Mouse (Mus musculus): ENCODE results near the gene Hip1r.

Hip1r gene

DNA sequence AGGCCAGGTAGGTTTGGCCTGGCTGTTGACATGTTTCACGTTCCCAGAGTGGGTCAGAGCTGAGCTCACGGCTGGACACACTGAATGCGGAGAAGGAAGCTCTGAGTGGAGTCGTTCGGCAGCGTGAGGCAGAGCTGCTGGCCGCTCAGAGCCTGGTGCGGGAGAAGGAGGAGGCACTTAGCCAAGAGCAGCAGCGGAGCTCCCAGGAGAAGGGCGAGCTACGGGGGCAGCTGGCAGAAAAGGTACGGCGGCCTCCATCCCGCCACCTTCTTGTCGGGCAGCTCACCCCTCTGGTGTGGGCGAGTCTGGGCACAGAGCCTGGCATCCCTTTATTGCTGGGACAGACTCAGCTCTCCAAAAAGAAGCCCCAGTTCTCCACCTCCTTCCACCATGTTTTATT is 24.4 kb downstream of the Hip1r start:
- no peak for DNase-seq

DNA sequence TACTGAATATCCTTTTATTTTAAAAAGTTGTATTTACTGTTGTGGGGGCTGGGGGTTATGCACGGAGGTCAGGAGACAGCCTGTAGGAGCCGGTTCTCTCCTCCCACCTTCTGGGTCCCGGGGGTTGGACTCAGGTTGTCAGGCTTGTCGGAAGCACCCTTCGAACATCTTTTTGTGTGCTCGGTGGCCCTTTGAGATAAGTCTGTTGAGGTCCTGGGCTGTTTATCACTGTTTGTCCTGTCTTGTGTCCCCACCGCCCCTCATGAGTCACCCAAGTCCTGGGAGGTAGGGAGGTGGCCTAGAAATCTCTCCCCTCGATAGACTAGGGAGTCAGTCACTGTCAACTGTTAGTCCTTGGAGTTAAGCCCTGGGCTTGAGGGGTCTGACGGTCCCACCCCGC is 24.9 kb downstream of the Hip1r start:
- DNase-seq: no peak

DNA sequence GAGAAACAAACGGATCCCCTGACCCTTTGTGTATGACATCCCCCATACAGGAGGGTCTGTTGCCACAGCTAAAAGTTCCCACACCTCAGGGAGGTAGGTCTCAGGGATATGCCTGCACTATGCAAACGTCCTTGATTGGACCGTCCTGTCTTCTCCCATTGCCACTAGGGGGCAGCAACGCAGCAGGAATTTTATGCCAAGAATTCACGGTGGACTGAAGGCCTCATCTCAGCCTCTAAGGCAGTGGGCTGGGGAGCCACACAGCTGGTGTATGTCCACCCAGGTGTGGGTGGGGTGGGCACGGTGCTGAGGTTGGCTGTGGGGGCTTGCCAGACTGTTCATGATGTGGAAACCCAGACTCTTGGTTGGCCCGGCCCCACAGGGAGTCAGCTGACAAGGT is 27.4 kb downstream of the Hip1r start:
- DNase-seq: peak; percentile 93

GRCm38 (mm10) chr5:124001274-124001673 is 27.8 kb downstream of the Hip1r start:
- no peak for DNase-seq

DNA sequence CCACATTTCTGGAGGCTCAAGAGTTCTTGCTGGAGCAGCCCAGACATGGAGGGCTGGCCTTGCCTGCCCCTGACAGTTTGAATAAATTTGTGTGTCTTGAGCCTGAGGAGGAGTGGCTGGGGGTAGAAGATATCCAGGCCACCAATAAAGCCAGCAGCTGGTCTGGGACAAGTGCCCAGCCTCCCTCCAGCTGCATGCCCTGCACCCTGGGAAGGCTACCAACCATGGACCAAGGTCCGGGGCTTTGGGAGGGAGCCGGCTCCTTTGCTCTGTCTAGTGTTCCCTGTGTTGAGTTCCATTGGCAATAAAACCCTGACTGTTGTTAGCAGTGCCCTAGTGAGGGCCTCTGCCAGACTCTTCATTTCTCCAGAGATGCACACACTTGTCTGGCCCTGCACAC is 29.4 kb downstream of the Hip1r start:
- peak; percentile 58 for DNase-seq

DNA sequence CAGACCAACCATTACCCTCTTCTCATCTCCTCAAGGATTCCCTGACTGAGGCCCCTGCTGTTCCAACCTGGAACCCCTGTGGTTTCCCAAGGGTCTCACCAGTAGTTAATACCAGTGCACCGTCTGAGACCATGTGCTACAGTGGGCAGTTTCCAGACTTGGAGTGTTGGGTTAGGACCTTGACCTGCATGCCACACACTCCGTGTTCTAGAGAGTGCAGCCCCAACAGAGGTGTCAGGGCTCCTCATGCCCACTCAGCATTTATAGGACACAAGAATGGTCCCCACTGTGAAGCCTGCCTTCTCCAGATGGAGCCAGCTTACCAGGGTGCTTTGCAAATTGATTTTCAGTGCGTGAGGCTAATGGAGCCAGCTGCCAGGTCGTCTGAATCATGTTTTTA is 29.9 kb downstream of the Hip1r start:
- DNase-seq: no peak

GRCm38 (mm10) chr5:124004356-124005150 is 31.1 kb downstream of the Hip1r start:
- no peak for DNase-seq

DNA sequence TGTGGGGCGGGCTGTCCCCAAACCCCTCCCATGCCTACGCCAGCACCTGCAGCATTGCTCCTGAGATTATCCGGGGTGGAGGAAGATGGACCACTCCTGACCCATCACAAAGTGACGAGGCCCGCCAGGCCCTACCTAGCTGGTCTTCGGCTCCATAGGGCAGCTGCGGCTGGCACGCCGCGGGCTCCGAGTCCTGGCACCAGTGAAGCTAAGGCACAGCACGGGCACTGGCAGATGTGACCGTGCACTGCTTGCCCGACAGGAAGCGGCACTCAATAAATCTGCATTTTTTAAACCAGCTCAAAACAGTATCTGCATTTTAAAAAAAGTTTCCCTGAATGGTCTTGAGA is 31.7 kb downstream of the Hip1r start:
- no peak for DNase-seq

GRCm38 (mm10) chr5:124005591-124005990 is 32.2 kb downstream of the Hip1r start:
- DNase-seq: no peak

DNA sequence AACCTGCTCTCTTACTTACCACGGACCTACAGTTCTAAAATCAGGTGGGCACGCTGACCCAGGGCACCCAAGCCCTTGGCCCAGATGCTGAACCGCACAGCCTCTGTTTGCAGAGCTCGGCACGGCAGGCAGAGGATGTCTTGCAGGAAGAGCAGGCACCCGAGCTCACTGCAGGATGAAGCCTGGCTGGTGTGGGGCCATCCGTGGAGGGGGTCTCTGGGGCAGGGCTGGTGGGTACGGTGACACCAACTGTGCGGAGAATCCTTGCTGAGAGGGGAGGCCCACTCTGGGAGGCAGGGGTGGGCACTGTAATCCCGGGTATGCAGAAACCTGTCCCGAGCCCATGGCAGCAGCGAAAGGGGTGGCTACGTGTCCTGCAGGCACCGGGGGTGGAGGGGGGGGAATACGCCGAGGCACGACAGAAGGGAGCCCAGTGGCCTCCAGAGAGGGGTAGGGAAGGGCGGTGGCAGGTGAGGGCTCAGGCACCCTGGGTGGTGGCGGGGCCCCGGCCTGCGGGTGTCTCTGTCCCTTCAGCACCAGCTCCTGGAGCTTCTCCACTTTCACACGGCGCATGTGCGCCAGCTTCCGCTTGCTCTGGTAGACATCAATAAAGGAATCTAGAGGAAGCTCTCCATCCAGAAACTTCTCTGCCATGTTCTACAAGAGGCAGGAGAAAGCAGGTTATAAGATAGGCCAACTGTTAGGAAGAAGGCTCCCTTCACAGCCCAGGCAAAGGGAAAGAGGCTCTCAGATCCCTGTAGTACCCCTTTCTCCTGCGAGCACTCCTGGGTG is 32.9 kb downstream of the Hip1r start:
- DNase-seq: no peak

DNA sequence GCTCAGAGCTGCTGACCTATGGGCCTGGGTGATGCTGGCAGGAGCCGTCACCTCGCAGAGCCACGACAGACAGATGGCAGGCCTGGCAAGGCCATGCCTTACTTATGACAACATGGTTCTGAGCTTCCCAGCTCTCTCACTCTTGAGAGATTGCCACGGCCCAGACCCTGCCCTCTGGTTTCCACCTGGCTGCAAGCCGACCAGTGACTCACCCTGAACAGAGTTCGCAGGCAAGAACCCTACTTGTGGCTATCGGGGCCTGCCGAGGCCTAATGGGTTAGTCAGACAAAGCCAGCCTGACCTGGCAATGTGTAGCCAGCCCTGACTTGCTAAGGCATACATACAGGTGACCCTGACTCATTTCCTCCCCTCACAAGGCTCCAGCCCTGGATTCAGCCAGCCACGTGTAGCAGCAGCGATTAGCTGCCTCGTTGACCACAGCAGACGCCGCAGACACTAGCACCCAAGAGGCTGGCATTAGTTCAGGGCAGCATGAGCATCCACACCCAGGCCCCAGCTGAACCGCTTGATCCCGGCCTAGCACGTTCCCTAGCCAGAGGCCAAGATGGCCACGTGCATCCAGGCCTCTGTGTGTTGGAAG is 33.6 kb downstream of the Hip1r start:
- no peak for DNase-seq

DNA sequence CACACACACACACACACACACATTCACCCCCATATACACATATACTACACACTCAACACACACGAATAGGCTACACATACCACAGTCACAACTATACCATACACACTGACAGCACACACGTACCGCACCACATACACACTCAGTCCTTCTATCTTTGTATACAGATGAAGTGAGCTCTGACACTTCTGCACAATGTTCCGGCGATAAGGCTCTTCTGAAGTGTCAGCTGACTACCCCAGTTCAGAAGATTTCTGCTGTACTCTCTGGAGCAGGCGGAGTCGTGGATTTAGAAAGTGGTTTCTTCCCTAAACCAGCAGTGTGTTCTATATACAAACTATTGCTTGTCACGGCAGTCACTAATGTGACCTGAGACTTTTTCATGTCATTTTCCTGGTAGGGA is 36.6 kb downstream of the Hip1r start:
- no peak for DNase-seq

DNA sequence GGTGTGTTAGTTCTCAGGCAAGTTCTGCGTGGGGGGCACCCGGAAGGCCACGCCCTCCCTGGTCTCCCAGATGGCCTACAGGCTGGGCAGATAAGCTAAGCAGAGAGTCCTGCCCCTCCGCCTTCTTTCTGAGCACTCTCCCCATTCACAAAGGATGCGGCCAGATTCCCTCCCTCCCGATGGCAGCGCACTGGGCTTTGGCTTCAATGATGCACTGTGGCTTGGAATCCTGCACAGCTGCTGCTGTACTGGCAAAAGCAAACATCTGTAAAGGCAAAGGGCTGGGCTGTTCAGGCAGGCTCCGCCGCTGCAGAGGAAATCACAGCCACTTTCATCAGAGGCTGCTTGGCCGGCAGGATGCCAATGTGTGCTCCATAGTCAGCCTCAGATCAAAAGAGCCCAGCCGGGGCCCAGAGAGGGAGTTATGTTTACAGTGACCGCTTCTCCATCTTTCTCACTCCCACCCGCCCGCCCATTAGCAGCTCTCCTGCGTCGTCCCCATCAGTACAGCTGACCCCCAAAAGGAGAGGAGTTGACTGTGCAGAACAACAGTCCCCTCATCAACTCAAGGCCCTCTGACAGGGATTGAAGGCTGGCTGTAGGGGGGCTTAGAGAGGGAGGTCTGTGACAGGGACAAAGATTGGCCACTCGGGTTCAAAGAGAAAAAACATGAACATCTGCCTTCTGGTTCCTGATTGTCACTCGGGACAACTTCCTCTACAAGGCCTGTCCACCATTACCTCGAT is 37.7 kb downstream of the Hip1r start:
- peak; percentile 93 for DNase-seq

DNA sequence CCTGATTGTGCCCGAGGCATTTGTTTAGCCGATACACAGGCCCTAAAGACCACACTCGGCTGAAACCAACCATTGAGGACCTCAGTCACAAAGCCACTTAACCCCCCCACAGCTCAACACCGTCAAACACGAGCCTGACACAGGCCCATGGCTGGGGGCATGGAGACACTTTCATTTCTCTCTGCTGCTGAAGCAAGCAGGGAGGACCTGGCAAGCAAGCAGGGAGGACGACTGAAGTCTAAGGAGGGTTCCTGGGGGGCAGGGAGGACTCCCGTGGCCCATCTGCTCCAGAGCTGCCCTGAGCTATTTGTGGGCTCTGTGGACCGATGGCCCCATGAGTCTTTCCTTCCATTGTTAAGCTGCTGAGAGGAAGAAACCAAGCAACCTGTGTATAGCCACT is 38.5 kb downstream of the Hip1r start:
- DNase-seq: no peak

GRCm38 (mm10) chr5:124012885-124013284 is 39.5 kb downstream of the Hip1r start:
- peak; percentile 40 for DNase-seq

- no peak for DNase-seq
These were observed 40.3 kb downstream of the Hip1r start for GRCm38 (mm10) chr5:124013747-124014146.

GRCm38 (mm10) chr5:124014180-124014579 is 40.8 kb downstream of the Hip1r start:
- DNase-seq: no peak

- DNase-seq: peak; percentile 76
These were observed 41.4 kb downstream of the Hip1r start for GRCm38 (mm10) chr5:124014791-124015251.

GRCm38 (mm10) chr5:124015727-124016126 is 42.3 kb downstream of the Hip1r start:
- DNase-seq: no peak

DNA sequence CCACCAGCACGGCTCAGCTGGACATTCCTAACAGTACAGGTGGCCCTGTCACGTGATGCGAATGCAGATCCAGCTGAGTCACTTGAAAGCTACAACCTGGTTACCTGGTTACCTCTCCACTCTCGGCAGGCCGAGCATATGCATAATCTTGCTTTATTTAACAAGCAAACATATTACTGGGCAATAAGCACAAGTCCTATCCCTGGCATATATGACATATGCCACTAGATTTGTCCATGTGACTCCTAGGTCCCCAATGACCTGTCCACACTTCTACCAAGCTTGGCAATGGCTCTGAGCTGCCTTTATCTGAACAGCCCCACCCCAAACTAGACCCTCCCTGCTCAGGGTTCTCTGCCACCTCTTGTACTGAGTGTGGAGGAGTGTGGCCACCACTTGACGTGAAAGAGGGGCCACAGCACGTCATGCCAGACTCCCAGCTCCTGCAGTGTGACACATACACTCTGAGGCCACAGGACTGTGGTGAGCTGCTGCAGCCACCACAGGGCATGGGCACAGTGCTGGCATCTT is 42.9 kb downstream of the Hip1r start:
- DNase-seq: no peak

DNA sequence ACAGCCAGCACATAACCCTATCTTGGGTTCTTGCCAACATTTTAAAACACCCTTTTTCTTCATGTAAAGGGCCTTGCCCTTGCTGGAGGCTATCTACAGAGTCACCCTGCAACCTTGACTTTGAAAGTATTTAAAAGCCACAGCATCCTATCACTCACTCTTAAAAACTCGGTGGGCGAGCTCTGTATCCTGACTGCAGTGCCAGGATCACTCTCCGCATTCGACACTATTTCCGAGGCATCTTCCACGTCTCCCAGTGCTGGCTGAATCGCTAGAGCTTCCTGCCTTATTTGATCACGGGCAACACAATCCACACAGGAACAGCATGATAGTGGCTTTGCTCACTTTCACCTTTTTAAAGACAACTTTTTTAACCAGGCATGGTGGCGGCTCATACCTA is 44.5 kb downstream of the Hip1r start:
- DNase-seq: no peak

GRCm38 (mm10) chr5:124018651-124019050 is 45.2 kb downstream of the Hip1r start:
- no peak for DNase-seq

Measured in lung, postnatal 10 days (tissue).